Mouse (Mus musculus) forebrain, embryonic 14.5 days (tissue): ENCODE measurements around the gene Ctbp2. TPM values are rescaled to one million over a fixed set of nuclear protein-coding genes. Genes with fewer than 3 reads are reported as not detected.

Experiments
- ATAC-seq: fragments of 200-750 bp; cut with Nextera tagmentation; 2 replicates; pipeline ENCODE4 v1.8.0; 2017; ENCODE audit warnings: mild to moderate bottlenecking, moderate library complexity
- DNase-seq: peaks from one replicate; pipeline ENCODE4 v3.0.0-alpha.2; 2015; ENCODE audit warnings: low spot score
- H3K27ac ChIP-seq: fragments of 300-500 bp; sonication (generic); 2 replicates; pipeline ENCODE4 v1.5.1; 2014; ENCODE audit warnings: low read depth, mild to moderate bottlenecking, control low read depth, low read length, moderate library complexity
- H3K27me3 ChIP-seq: fragments of 300-500 bp; sonication (generic); replicated peaks from 2 replicates; pipeline ENCODE4 v1.6.1; 2014; ENCODE audit warnings: low read length, control low read depth, mixed read lengths; ENCODE audit not compliant: control insufficient read depth, insufficient read depth
- H3K36me3 ChIP-seq: fragments of 300-500 bp; sonication (generic); 2 replicates; pipeline ENCODE4 v1.6.1; 2014; ENCODE audit warnings: low read length, control low read depth; ENCODE audit not compliant: control insufficient read depth, insufficient read depth
- H3K4me1 ChIP-seq: fragments of 300-500 bp; sonication (generic); 2 replicates; pipeline ENCODE4 v1.6.1; 2014; ENCODE audit warnings: antibody characterized with exemption, low read length, control low read depth; ENCODE audit not compliant: control insufficient read depth, insufficient read depth
- H3K4me2 ChIP-seq: fragments of 300-500 bp; sonication (generic); 2 replicates; pipeline ENCODE4 v1.6.1; 2014; ENCODE audit warnings: mild to moderate bottlenecking, control low read depth, low read length
- H3K4me3 ChIP-seq: fragments of 300-500 bp; sonication (generic); 2 replicates; pipeline ENCODE4 v1.5.1; 2014; ENCODE audit warnings: low read depth, low read length, control low read depth
- H3K9ac ChIP-seq: fragments of 300-500 bp; sonication (generic); 2 replicates; pipeline ENCODE4 v1.6.1; 2014; ENCODE audit warnings: mild to moderate bottlenecking, low read length, control low read depth, moderate library complexity
- H3K9me3 ChIP-seq: fragments of 300-500 bp; sonication (generic); replicated peaks from 2 replicates; pipeline ENCODE4 v1.6.1; 2016; ENCODE audit warnings: low read length, control low read depth, mixed read lengths; ENCODE audit not compliant: control insufficient read depth
- WGBS: fragments of 180-500 bp; shearing (Covaris S2); extraction: QIAGEN DNeasy Blood & Tissue Kit; methylation state at CpG from one replicate; pipeline ENCODE4 v1.1.7; 2014; 5-methylcytosine and 5-hydroxymethylcytosine counted together
- polyA plus RNA-seq: library from polyadenylated mRNA; unstranded; fragments of >200 nt; fragmentation: Nextera tagmentation; extraction: Ambion mirVana; gene quantifications from 2 replicates; pipeline ENCODE4 v1.2.1, GENCODE M21; 2014

Gene Ctbp2
- polyA plus RNA-seq, 1 experiment from 2014 or later: 92.1 TPM

- peak; percentile 75 for ATAC-seq
- no peak overlapping the region for H3K9ac ChIP-seq
- 0 out of 2 replicates have a peak, but pooled peaks cover 5% of the 10 kb centered on the region for H3K36me3 ChIP-seq
- WGBS: 42% methylated on average over 9 of the region's 9 CpGs
- peaks cover 14% of the 10 kb centered on the region for H3K4me1 ChIP-seq
- H3K4me2 ChIP-seq: no peak overlapping the region
- no peak overlapping the region for H3K27ac ChIP-seq
- peak; percentile 86 for DNase-seq
- H3K27me3 ChIP-seq: no peaks in the 10 kb centered on the region
- no peak overlapping the region for H3K4me3 ChIP-seq
- H3K9me3 ChIP-seq: no peaks in the 10 kb centered on the region
Observed at GRCm38 (mm10) chr7:133032589-133033203, 91.5 kb downstream of the Ctbp2 start.

GRCm38 (mm10) chr7:133029496-133030047 is 94.6 kb downstream of the Ctbp2 start:
- 75% methylated on average over 8 of the region's 8 CpGs for WGBS
- peaks cover 14% of the 10 kb centered on the region for H3K4me1 ChIP-seq
- 0 out of 2 replicates have a peak, but pooled peaks cover 5% of the 10 kb centered on the region for H3K36me3 ChIP-seq

GRCm38 (mm10) chr7:133029004-133029403 is 95.2 kb downstream of the Ctbp2 start:
- ATAC-seq (no peak), DNase-seq (no peak)
- no peaks in the 10 kb centered on the region for H3K27me3 ChIP-seq
- no peak overlapping the region for H3K4me2 ChIP-seq
- no peak overlapping the region for H3K4me3 ChIP-seq
- peaks cover 14% of the 10 kb centered on the region for H3K4me1 ChIP-seq
- no peak overlapping the region for H3K27ac ChIP-seq
- no peak overlapping the region for H3K9ac ChIP-seq
- 0 out of 2 replicates have a peak, but pooled peaks cover 5% of the 10 kb centered on the region for H3K36me3 ChIP-seq
- no peaks in the 10 kb centered on the region for H3K9me3 ChIP-seq
- 94% methylated on average over 8 of the region's 8 CpGs for WGBS

More at GRCm38 (mm10) chr7:133029496-133030047, 94.6 kb downstream of the Ctbp2 start:
- ATAC-seq (no peak), DNase-seq (no peak)
- Histone ChIP-seq H3K9ac (no peak overlapping the region), H3K4me2 (no peak overlapping the region), H3K4me3 (no peak overlapping the region), H3K9me3 (no peaks in the 10 kb centered on the region), H3K27me3 (no peaks in the 10 kb centered on the region), H3K27ac (no peak overlapping the region)

GRCm38 (mm10) chr7:133027930-133028329 is 96.2 kb downstream of the Ctbp2 start:
- H3K4me2 ChIP-seq: no peak overlapping the region
- no peak overlapping the region for H3K9ac ChIP-seq
- no peak for ATAC-seq
- H3K9me3 ChIP-seq: no peaks in the 10 kb centered on the region
- H3K4me1 ChIP-seq: peaks cover 7% of the 10 kb centered on the region; the same call in 1 of the 2 replicates
- no peak overlapping the region for H3K4me3 ChIP-seq
- no peak for DNase-seq
- H3K27me3 ChIP-seq: no peaks in the 10 kb centered on the region
- WGBS: 95% methylated on average over 4 of the region's 4 CpGs
- H3K36me3 ChIP-seq: 0 out of 2 replicates have a peak, but pooled peaks cover 5% of the 10 kb centered on the region
- H3K27ac ChIP-seq: no peak overlapping the region

- H3K36me3 ChIP-seq: 0 out of 2 replicates have a peak, but pooled peaks cover 5% of the 10 kb centered on the region
- WGBS: 89% methylated on average over 1 of the region's 1 CpGs
Observed at GRCm38 (mm10) chr7:133024694-133025093, 99.5 kb downstream of the Ctbp2 start.

GRCm38 (mm10) chr7:133019481-133020020 is 104.6 kb downstream of the Ctbp2 start:
- no peak overlapping the region for H3K4me3 ChIP-seq
- no peaks in the 10 kb centered on the region for H3K27me3 ChIP-seq
- H3K36me3 ChIP-seq: no peaks in the 10 kb centered on the region
- peaks cover 40% of the 10 kb centered on the region for H3K4me1 ChIP-seq
- H3K27ac ChIP-seq: 0 out of 2 replicates have a peak overlapping the region, but pooled peaks have one; percentile 3
- ATAC-seq (0 out of 2 replicates have a peak, but pooled peaks have one; percentile 30), DNase-seq (peak; percentile 44)
- no peaks in the 10 kb centered on the region for H3K9me3 ChIP-seq
- H3K4me2 ChIP-seq: no peak overlapping the region
- H3K9ac ChIP-seq: no peak overlapping the region
- 16% methylated on average over 6 of the region's 6 CpGs for WGBS

More at GRCm38 (mm10) chr7:133024694-133025093, 99.5 kb downstream of the Ctbp2 start:
- no peak overlapping the region for H3K27ac ChIP-seq
- H3K4me2 ChIP-seq: no peak overlapping the region
- no peaks in the 10 kb centered on the region for H3K9me3 ChIP-seq
- no peak overlapping the region for H3K9ac ChIP-seq
- H3K4me3 ChIP-seq: no peak overlapping the region
- ATAC-seq (no peak), DNase-seq (no peak)
- H3K4me1 ChIP-seq: peaks cover 14% of the 10 kb centered on the region; the same call in 1 of the 2 replicates
- no peaks in the 10 kb centered on the region for H3K27me3 ChIP-seq

- H3K27ac ChIP-seq: no peak overlapping the region
- H3K4me2 ChIP-seq: no peak overlapping the region
- WGBS: 69% methylated on average over 7 of the region's 7 CpGs
- no peak overlapping the region for H3K4me3 ChIP-seq
- H3K9me3 ChIP-seq: no peaks in the 10 kb centered on the region
- ATAC-seq: no peak
- DNase-seq: no peak
- H3K4me1 ChIP-seq: peaks cover 44% of the 10 kb centered on the region
- H3K9ac ChIP-seq: no peak overlapping the region
- H3K27me3 ChIP-seq: no peaks in the 10 kb centered on the region
- no peaks in the 10 kb centered on the region for H3K36me3 ChIP-seq
Observed at GRCm38 (mm10) chr7:133018961-133019360, 105.2 kb downstream of the Ctbp2 start.

GRCm38 (mm10) chr7:133015416-133016070 is 108.6 kb downstream of the Ctbp2 start:
- peak overlapping the region; percentile 15; the same call in 1 of the 2 replicates for H3K27ac ChIP-seq
- 6% methylated on average over 7 of the region's 7 CpGs for WGBS
- 0 out of 2 replicates have a peak, but pooled peaks cover 3% of the 10 kb centered on the region for H3K36me3 ChIP-seq
- no peak overlapping the region for H3K4me3 ChIP-seq
- H3K9ac ChIP-seq: peak overlapping the region; percentile 10; the same call in 1 of the 2 replicates
- peak; percentile 59 for DNase-seq
- H3K4me1 ChIP-seq: peaks cover 68% of the 10 kb centered on the region
- H3K27me3 ChIP-seq: no peaks in the 10 kb centered on the region
- no peak overlapping the region; the same call in 1 of the 2 replicates for H3K4me2 ChIP-seq
- ATAC-seq: 0 out of 2 replicates have a peak, but pooled peaks have one; percentile 21
- H3K9me3 ChIP-seq: no peaks in the 10 kb centered on the region
